Mouse (Mus musculus) 3T3-L1 (cell line): ENCODE measurements at regions not wholly inside any gene's neighbourhood (a gene's known extent, or its start where the extent isn't known, plus 50 kb on each side); places are given as distances from the start of the nearest gene placed in this dataset.

ENCODE experiments used
- DNase-seq: peaks from one replicate; pipeline ENCODE4 v3.0.0-alpha.2; 2015; ENCODE audit warnings: low read depth, low spot score

DNA sequence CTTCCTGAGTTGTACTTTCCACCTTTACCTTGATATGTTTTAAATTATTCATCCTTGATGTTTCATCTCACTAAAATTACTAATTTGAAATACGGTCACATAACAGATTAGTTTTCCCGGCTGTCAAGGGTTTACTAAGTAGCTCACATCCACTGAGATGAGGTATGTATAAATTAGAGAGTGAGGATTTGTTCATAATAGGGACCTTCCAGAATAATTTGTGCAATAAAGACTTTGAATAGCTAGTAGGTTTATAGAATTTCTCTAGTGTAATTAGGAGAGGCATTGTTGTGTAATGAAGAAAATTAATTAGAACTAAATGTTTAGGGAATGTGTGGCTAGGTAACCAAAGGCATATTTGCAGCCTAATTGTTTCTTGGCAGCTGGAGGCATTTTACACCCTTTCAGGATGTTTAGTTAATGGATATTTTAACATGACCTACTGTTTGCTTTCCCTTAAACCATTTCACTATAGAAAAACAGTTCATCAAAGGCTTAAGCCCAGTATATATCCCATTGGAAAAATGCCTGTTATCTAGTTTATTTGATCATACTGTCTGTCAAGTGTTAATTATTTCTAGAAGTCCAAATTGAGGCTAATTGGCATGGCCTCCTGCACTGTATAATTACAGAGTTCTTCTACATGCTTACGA, 70.8 kb downstream of the Mat2b start:
- DNase-seq = no peak

DNA sequence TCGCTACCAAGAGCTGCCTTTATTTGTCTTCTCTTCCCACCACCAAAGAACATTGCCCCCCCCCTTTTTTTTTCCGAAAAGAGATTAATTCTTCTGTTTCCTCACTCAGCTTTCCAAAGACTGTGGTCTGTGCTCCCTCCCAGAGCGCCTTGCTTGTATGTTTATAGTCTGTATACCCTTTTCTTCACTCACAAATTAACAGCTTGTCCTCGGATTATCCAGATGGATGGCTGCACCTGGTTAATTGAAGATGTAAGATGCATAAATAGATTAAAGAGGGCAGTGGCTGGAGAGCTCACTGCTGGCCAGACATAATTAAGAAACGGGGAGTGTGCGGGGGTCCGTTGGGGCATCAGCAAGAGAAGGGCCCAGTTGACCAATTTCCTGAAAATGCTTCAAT, 75.0 kb downstream of the Mat2b start:
- no peak for DNase-seq

DNA sequence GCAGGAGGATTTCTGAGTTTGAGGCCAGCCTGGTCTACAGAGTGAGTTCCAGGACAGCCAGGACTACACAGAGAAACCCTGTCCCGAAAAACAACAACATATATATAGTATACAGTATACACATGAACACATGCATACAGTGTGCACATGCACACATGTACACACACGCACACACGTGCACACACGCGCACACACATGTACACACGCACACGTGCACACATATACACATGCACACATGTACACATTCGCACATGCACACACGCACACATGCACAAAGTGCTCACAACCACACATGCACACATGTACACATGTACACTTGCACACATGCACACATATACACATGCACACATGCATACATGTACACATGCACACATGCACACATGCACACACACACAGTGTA, 92.0 kb downstream of the Mat2b start:
- DNase-seq = no peak

DNA sequence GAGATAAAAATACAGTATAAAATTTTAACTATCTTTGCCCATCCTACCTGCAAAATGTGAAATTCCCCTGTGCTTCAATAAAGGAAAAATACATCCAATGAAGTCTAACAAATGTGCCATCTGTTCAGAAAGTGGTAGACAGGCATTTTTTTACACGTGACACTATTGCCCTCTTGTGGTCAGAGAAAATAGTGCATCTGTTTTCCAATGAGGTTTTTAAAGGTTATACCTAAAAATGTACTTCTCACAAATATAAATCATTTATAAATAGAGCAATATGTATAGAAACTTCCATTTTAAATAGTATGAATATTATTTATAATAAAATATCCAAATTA, 93.5 kb downstream of the Mat2b start:
- DNase-seq = peak; percentile 88

DNA sequence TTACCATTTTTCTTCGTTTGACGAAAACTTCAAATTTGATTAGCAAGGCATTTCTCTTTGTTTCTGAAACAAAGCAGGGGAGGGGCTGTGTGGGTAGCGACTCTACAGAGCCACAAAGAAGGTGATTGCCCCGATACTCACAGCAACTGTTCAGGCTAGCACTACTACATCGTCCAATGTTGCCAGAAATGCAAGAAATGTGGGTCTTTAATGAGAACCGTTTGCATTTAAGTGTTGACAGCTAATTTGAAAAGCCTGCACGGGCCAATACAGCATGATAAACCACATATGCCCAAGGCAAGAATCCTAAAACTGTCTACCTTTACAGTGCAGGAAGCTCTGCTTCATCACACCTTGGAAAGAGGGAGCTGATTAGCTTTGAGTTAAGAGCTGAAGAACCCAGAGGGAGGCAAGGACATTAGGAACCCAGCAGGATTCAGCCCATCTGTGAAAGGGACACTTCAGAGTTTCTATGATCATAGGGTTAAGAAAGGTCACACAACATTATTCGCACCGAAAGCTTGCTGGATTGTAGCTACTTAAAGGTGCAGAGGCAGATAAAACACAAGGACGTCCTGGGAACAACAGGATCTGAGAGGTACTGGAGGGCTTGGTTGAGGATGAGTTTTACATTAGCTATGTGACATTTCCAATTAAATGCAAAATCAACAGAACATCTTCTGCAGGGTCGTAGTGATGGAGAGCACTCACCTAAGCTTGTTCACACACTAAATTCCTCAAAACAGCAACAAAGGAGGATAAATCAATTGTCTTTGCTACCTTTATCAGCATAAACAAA, 94.0 kb downstream of the Mat2b start:
- DNase-seq = no peak

DNA sequence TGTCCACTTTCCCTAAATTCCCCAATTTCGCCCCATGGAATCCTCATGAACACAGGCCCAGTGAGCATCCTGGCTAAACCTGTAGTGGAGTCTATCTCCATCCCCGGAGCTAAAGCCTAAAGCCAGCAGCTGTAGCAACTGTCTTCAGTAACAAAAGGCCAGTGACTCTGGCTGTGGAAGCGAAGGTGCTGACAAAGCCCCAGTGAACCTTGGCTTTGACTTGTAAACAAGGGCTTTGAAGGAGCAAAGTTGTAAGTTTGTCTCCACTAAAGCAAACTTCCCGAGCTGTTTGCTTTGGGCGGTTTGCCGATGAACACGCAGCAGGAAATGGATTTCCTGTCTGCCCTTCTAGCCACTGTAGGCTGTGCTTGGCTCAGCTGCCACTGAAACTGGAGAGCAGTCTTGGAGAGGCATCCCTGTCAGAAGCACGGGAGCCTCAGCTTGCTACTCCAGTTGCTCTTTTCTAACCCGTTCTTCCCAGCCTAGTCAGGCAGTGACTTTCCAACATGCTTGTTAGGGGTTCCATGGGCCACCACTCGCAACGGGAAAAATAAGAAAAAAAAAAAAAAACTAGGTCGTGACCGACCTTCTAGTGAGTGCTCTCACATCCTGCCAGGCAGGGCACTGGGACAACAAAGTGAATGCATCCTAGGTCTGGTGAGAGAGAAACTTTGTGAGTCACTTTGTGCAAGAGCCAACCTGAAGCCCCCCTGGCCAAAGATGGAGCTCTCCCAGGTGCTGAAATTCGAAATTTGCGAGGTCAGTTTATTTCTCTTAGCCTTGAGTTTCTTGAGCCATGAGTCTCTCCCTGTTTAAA, 94.8 kb downstream of the Mat2b start:
- DNase-seq = peak; percentile 63

DNA sequence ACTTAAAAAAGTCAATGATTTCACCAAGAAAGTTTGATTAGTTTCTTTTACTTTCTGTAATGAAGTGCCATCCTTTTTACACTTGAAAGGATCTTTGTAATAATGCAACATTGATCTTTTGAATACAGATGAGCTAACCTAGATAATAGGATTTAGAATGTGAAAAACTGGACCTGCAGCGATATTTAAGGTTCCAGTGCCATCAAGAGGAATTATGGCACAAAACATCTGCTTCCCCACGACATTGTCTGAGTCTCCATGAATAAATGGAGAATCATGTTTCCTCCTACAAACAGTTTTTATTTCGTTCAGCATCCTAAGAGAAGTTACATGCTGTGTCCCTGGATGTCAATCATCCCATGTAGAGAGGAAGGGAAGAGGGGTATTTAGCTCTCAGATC, 98.7 kb downstream of the Mat2b start:
- DNase-seq = peak; percentile 48

DNA sequence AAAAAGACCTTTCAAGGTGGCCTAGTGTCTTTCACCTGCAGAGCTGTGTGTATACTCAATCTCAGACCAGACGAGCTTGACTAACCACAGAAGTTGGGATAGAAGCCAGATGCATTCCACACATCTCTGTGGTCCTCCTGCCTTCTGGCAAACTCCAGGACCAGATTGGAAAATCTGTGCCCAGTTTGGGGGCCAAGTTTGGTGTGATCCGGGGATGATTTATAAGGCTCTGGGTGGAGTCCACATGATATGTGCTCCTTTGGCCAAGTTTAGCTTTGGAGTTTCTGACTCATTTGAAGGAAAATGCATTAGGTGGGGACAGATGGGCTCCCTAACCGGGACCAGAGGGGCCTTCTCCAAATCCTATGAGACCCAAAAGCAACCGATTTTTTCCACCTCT, 102.9 kb downstream of the Mat2b start:
- peak; percentile 98 for DNase-seq

DNA sequence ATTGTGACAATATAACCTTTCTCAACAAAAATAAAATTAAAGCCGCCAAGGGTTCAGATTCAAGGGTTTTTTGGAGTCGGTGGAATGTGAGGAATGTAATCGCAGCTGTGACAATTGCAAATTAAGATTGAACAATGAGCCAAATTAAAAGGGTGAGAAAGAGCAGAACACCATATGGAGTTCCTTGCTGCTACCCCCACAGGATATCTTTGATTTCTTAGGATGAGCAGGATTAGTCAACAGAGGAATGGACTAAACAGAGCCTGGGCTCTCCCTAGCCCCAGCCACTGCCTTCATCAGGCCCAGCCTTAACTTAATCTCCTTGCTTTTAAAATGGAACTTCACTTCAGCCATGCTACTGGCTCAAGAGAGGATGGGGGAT, 121.3 kb downstream of the Mat2b start:
- DNase-seq = no peak

DNA sequence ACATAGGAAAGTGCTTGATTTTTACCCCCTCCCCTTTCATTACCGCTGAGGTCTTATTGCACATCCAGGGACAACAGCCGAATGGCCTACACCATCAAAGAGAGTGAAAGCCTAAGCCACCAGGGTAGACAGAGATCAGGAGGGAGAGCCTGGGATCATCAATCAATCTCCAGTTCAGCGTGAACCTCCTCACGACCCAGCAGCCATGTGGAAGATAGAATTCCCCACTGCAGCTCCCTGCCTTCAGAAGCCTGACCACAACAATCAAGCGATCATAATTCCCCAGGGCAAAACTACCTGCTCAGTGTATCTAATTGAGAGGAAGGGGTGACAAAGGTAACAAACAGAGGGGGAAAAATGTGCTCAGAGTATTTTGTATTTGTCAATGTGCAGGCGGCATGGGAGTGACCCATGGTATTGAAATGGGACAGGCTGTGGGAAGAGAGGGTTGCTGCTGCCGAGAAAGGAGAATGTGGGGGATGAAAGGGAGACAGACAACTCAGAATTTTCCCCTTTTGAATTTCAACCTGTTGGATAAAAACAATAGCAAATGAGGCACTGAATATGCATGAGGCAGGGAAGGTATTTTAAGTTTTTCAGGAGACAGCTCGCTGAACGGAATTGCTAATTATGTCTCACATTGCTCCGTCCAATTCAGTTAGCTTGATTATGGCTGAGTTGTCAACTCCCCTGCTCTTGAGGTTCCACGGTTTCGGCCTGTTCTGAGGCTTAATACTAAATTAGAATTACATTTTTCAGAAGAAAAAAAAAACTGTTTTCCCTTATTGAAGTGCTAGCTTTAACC, 121.8 kb downstream of the Mat2b start:
- no peak for DNase-seq

DNA sequence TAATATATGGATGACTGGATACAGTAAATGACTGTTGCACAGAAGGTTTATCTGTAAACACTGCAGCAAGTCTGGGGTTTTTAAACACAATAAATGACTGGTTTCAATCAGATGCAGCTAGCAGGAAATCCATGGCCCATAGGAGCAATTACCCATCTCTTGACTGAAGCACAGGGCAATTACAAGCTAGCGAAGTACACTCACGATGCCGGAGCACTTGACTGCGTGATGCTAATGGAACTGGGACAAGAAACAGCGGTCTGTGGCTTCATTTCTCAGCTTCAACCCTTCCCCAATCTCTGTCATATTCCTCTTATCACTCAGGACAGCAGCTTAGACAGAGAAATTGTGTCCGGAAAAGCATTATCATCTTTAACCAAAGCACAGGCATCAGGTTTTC, 132.1 kb downstream of the Mat2b start:
- no peak for DNase-seq

DNA sequence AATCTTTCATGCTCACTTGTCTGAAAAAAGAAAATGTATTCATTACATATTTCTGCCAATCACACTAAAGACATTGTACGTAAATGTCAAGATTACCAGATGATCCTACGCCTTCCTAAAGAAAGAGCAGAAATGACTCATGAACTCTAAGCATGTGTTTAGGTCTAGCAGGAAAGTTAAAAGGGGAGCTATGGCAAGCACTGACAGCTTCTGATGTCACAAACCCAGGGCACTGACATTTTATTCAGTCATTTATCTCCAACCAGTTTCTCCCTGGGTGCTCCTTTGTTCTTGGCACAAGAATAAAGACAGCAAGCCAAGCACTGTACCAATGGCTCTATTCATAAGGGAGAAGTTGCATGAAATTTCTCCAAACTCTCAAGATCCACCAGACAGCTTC, 133.0 kb downstream of the Mat2b start:
- DNase-seq = peak; percentile 30

DNA sequence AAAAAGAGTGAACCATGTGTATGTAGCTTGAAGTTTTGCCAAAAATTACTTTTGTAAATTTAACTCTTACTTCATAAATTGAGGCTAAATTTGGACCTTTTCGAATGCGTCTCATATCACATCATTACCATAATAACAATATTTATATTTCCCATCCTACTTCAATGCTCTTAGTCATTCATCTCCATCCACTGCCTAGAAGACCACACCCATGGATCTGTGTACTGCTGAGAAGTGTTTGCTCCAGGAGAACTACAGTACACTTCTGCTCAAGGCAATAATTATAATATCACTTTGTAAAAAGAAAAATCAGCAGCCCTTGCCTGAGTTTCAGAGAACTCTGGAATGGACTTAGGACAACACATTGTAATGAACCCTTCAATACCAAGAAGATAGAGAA, 133.6 kb downstream of the Mat2b start:
- DNase-seq = no peak

DNA sequence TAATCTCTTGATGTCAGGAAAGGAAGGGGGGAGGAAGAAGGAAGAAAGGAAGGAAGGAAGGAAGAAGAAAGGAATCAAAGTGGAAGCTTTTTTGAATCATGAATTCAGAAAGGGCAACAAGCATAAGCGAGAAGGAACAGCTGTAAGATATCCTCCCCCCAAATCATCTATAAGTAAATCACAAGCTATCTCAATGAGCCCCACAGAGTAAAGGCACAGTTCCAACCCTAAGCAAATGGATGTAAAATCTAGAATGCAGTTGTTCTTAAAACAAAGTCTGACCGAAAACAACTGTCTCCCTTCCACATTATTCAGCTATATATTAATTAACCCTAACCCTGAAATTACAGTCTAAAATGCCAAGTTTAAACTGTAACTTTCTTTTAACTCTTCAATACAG, 136.5 kb downstream of the Mat2b start:
- DNase-seq = no peak

DNA sequence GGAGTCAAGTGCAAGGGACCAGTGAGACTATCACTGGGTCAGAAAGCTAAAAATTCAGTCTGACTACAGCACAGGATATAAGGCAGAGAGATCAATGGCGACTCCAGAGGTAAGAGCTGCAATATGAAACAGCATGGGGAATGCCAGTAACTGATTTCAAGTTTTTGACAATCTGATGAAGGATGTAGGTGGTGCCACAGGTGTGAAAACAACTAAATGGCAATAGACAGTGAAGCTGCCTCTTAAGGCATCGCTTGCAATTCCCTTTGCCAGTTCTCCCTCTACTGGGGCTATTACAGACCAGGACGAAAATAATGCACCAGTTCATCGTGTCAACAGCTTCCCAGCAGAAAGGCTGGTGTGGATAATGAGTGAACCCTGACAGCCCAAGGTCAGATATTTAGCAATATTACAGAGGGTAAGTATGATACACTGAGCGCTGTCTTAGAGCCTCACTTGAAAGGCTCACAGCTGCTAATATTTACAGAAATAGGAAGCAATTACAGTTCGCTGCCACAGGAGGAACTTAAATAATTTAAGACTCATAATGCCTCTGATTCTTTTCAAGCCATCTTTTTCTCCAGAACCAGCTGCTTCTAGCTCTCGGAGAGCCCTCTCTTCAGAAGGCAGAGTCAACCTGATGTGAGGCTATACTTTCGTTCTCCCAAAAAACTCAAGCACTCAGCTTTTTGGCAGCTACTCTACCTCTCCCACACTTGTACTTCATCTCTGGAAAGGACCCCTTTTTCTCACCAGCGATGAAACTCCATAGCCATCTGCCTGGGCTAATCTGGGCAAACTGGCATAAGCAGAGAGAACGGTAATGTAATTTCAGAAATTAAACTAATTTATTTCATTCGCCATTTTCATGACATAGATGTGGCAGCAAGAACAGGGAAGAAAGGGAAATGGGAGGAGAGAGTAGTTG, 139.9 kb downstream of the Mat2b start:
- DNase-seq = no peak

DNA sequence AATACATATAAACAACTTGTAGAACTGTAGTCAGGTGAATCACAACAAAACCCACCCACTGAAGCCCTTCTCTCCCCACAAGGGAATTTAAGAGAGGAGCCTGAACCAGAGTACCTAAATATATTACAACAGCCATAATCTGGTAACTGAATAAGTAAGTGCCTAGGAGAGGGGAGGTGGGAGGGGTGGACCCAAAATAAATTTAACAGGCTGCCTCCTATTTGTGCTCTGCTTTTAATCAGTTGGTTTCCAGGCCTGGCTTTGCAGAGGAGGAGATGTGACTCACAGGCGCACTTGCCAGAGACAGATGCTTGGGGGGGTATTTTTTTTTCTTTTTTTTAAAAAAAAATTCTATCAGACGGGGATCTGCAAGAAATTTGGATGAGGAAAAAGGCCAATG, 142.9 kb downstream of the Mat2b start:
- peak; percentile 79 for DNase-seq

DNA sequence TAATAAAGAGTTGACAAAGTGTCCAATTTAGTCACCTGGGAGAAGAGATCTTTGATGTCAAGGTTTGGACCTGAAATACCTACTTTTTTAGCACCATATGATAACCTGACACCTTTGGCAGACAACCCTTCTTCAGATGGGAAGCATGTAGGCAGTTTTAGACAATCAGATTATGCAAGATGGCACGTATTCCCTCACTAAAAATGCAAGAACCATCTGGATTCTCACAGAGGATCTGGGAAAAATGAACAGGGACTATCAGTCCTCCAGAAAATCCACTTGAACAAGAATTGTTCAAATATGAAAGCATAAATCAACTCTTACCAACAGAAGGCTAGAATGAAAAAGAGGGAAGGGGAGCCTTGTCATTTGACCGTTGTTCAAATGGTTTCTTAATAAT, 148.4 kb downstream of the Mat2b start:
- no peak for DNase-seq

DNA sequence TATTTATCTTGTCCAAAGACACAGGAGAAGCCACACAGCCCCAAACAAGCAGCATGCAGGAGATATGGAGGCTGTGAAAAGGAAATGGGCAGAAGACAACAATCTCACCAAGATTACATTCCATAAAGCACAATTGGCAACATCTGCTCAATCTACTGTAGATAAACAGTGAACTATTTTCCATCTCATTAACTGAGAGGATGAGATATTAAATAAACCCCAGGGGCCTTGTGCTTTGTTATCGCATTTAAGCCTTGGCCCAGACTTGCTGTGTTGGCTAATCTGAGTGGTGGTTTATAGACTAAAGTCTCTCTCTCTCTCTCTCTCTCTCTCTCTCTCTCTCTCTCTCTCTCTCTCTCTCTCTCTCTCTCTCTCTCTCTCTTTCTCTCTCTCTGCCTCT, 149.5 kb downstream of the Mat2b start:
- no peak for DNase-seq

DNA sequence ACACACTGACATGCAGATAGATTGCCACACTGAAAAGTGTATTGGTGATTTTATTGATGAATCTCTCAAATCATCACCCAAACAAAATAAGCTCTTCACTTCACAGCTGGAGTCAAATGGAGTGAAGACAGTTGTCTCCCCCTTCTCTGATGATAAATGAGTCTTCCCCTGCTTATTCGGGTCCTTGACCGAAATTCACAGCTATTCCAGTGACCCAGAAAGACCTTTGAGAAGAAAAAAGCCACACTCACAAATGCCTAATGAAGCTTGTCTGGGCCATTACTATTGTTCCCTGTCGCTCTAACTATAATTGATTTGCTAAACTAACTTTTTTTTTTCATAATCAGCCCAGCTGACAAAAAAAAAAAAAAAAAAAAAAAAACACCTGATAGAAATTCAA, 154.8 kb downstream of the Mat2b start:
- DNase-seq = no peak

DNA sequence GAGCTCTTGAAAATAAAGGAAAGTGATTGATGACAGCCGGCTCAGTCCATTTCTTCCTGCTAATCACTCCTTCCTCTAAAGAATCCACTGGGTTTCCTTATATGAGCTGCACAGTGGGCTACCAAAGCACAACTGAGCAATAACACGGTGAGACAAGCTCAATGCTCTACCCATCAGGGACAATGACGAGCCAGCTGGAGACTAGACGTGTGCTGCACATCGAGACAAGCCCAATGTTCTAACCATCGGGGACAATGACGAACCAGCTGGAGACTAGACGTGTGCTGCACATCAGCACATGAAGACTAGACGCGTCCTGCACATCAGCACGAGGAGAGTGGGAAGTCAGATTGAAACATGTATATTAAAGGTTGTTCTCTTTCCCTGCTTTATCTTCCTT, 155.2 kb downstream of the Mat2b start:
- DNase-seq = no peak

DNA sequence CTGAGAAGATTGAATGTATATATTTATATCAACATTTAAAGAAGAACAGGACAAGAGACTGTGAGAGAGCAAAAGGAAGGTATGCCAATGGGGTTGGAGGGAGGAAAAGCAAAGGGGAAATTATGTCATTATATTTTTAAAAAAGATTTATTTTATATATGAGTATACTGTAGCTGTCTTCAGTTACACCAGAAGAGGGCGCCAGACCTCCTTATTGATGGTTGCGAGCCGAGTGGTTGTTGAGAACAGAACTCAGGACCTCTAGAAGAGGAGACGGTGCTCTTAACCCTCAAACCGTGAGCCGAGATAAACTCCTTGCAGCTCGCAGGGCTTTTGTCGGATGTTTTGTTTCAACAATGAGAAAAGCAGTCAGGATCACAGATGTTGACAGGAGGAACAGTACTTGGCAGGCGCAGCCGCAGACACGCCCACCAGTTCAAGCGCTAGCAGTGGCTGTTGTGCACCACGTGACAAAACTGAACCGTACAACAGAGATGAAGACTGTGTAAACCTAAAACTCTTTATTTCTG, 158.7 kb downstream of the Mat2b start:
- DNase-seq = no peak
